Mouse (Mus musculus) kidney, adult 2 months (tissue): ENCODE results near the gene Dedd.

Experiments used
- CTCF ChIP-seq: fragments of 200-500 bp; conservative IDR thresholded peaks from 2 replicates; pipeline ENCODE4 v1.5.1; 2011; ENCODE audit warnings: low read depth, mild to moderate bottlenecking, control low read depth, low read length, moderate library complexity, mixed read lengths; ENCODE audit not compliant: insufficient read depth, insufficient read length
- POLR2A ChIP-seq: fragments of 200-500 bp; IDR thresholded peaks from one replicate; pipeline ENCODE4 v1.6.1; 2011; ENCODE audit warnings: low read depth, low read length, control low read depth

GRCm38 (mm10) chr1:171293906-171294297 lies 35.0 kb upstream of the Dedd start:
- TF ChIP-seq CTCF = no peak
- TF ChIP-seq POLR2A = no peak
